In genomic region chr5:36748536-36749061, GRCm38 (mm10) we compare ENCODE assay signal across 8 mouse cellular contexts. TPM values are rescaled to one million over a fixed set of nuclear protein-coding genes. Genes with fewer than 3 reads are reported as not detected.
A peak's percentile ranks its signal among the peaks of the same experiment; 100 is the strongest.
DNase-seq lines count a peak whose midpoint lies in the region; ATAC-seq and TF ChIP-seq lines count a peak whose summit lies in the region.

TSS of gene Bloc1s4 (minus strand) at chr5:36748650.

- peak within 1 kb of the TSS; percentile 80 for H3K27ac ChIP-seq in gastrocnemius, adult 2 months
- peak within 1 kb of the TSS; percentile 70 for H3K27ac ChIP-seq in hindbrain, postnatal 0 days
- peak within 1 kb of the TSS; percentile 71 for H3K27ac ChIP-seq in left cerebral cortex, adult 2 months

- H3K9ac ChIP-seq in hindbrain, postnatal 0 days (replicated peaks; ENCODE audit: low read length): peak within 1 kb of the TSS; percentile 92

- H3K9me3 ChIP-seq in hindbrain, postnatal 0 days (ENCODE audit: low read length): no peaks in the 10 kb centered on the region

- H3K4me3 ChIP-seq in gastrocnemius, adult 2 months: peak within 1 kb of the TSS; percentile 90
- peak within 1 kb of the TSS; percentile 98 for H3K4me3 ChIP-seq in hindbrain, postnatal 0 days (ENCODE audit: low read length)
- H3K4me3 ChIP-seq in left cerebral cortex, adult 2 months: peak within 1 kb of the TSS; percentile 80

- peaks cover 10% of the 10 kb centered on the region for H3K4me1 ChIP-seq in hindbrain, postnatal 0 days (ENCODE audit: insufficient read depth, low read length)

- peak within 1 kb of the TSS; percentile 98 for H3K4me2 ChIP-seq in hindbrain, postnatal 0 days (ENCODE audit: low read depth, low read length)

- DNase-seq in WW6 (ENCODE audit: low read depth, low spot score): peak; percentile 75
- peak; percentile 89 to 92 for DNase-seq in cerebellum, postnatal 4 days (ENCODE audit: low spot score in 2 of 2)
- peak; percentile 94 for DNase-seq in gastrocnemius, adult 2 months
- DNase-seq in hindbrain, postnatal 0 days (ENCODE audit: low spot score): peak; percentile 97
- DNase-seq in left cerebral cortex, adult 2 months (ENCODE audit: extremely low spot score in 1 of 2, low spot score in 2 of 2): peak; percentile 93 to 96
- peak; percentile 96 to 98 for DNase-seq in right cerebral cortex, adult 2 months (ENCODE audit: low spot score in 2 of 2)
- peak; percentile 92 for DNase-seq in urinary bladder, postnatal 14 days (ENCODE audit: low spot score)

- no peak for TF ChIP-seq CTCF in gastrocnemius, adult 2 months (IDR thresholded peaks at IDR 0.05)
- no peak for TF ChIP-seq CTCF in hindbrain, postnatal 0 days (IDR thresholded peaks at IDR 0.05; ENCODE audit: low read depth)
- TF ChIP-seq CTCF in left cerebral cortex, adult 2 months (IDR thresholded peaks at IDR 0.05): no peak

- peak; percentile 97 for ATAC-seq in hindbrain, postnatal 0 days
- peak; percentile 95 for ATAC-seq in megakaryocyte, adult 5-6 weeks (ENCODE audit: poor library complexity, severe bottlenecking)

- WGBS in hindbrain, postnatal 0 days: 3% methylated on average over 31 of the region's 31 CpGs

- H3K27me3 ChIP-seq in hindbrain, postnatal 0 days (ENCODE audit: insufficient read depth, low read length): no peaks in the 10 kb centered on the region

- no peaks in the 10 kb centered on the region for H3K36me3 ChIP-seq in hindbrain, postnatal 0 days (ENCODE audit: insufficient read depth, low read length)

- intact Hi-C loops in gastrocnemius, adult 2 months (cut with DNase I): loop anchor here (10.0 kb wide), 1 partner anchor 164 kb away; no protein-coding TSS in a partner anchor
- intact Hi-C loops in left cerebral cortex, adult 2 months (cut with DNase I): loop anchor here (2.0 to 5.0 kb wide), 2 partner anchors 166 to 220 kb away; no protein-coding TSS in a partner anchor

RNA-seq across cellular contexts. Expression of gene Bloc1s4, which starts in this region (rescaled TPM):
- 10 to 100 TPM in 1 of 2 experiments, 1 to 10 TPM in 1; 9.1 to 11.0 TPM for total RNA-seq in gastrocnemius, adult 2 months (2021)
- 19.7 and 29.1 TPM in 2 replicates for total RNA-seq in hindbrain, postnatal 0 days (2014; rRNA removed)
- 28.9 and 32.0 TPM in 2 replicates for polyA plus RNA-seq in hindbrain, postnatal 0 days (2015; fragmentation: Nextera tagmentation; extraction: Ambion mirVana)
- 10 to 100 TPM; 19.3 to 19.7 TPM for total RNA-seq in left cerebral cortex, adult 2 months (2021)
- 11.4 and 14.9 TPM in 2 replicates for total RNA-seq in megakaryocyte, adult 5-6 weeks (2015)
- total RNA-seq in megakaryocyte, adult 5-6 weeks (2017): 12.2 and 13.2 TPM in 2 replicates

Comparison
In these comparisons a context has a peak if more than half of its experiments do, and no peak if none do; other contexts are left out.
1. Peak in every context shown above with its lines: DNase-seq, ATAC-seq, H3K4me3 ChIP-seq and H3K27ac ChIP-seq.